Mouse (Mus musculus) E14TG2a.4 (cell line): ENCODE measurements at regions not wholly inside any gene's neighbourhood (a gene's known extent, or its start where the extent isn't known, plus 50 kb on each side); places are given as distances from the start of the nearest gene placed in this dataset.

Experiments
- H3K27me3 ChIP-seq: 2 replicates; pipeline ENCODE4 v1.6.1; 2014; ENCODE audit warnings: low read length, control low read depth; ENCODE audit not compliant: insufficient read depth
- H3K36me3 ChIP-seq: 2 replicates; pipeline ENCODE4 v1.6.1; 2014; ENCODE audit warnings: low read length, control low read depth; ENCODE audit not compliant: insufficient read depth
- H3K4me1 ChIP-seq: replicated peaks from 2 replicates; pipeline ENCODE4 v1.6.1; 2014; ENCODE audit warnings: low read depth, low read length, control low read depth
- H3K4me3 ChIP-seq: replicated peaks from 2 replicates; pipeline ENCODE4 v1.5.1; 2014; ENCODE audit warnings: mild to moderate bottlenecking, low read length
- H3K9me3 ChIP-seq: 2 replicates; pipeline ENCODE4 v1.6.1; 2014; ENCODE audit warnings: low read length, control low read depth
- CTCF ChIP-seq: conservative IDR thresholded peaks from 2 replicates; pipeline ENCODE4 v1.5.1; 2014; ENCODE audit warnings: low read length
- NANOG ChIP-seq: IDR thresholded peaks from 2 replicates; pipeline ENCODE4 v1.6.1; 2014; ENCODE audit warnings: borderline replicate concordance, low read length, mixed read lengths
- POU5F1 ChIP-seq: IDR thresholded peaks from 2 replicates; pipeline ENCODE4 v1.6.1; 2014; ENCODE audit warnings: low read length, borderline replicate concordance

DNA sequence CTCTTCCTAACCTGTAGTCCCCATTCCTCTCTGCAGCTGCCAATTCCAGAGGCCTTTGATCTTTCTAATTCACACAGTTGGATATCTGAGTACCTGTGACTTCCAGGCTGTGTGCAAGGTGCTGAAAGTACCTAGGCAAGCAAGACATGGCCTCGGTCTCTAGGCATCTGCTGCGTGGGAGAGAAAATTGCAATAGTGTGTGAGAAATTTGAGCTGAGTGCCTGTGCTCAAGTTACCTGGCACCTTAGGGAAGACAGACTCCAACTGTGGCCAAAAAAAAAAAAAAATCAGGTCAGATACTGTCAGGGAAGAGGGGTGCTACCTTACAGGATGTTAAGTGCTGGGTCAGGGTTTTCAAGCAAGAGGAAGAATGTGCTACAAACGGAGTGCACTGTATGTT lies 514.7 kb upstream of the Mgmt start:
- no peak for TF ChIP-seq CTCF
- no peak for TF ChIP-seq POU5F1
- no peak; the same call in 1 of the 2 replicates for TF ChIP-seq NANOG
- Histone ChIP-seq H3K9me3 (no peaks in the 10 kb centered on the region), H3K27me3 (peaks cover 26% of the 10 kb centered on the region; the same call in 1 of the 2 replicates), H3K4me3 (no peak overlapping the region), H3K36me3 (no peaks in the 10 kb centered on the region), H3K4me1 (no peaks in the 10 kb centered on the region)

- Histone ChIP-seq H3K4me1 (no peaks in the 10 kb centered on the region), H3K36me3 (no peaks in the 10 kb centered on the region), H3K27me3 (peaks cover 20% of the 10 kb centered on the region; the same call in 1 of the 2 replicates), H3K4me3 (no peak overlapping the region), H3K9me3 (no peaks in the 10 kb centered on the region)
- TF ChIP-seq POU5F1 = no peak
- no peak for TF ChIP-seq NANOG
- TF ChIP-seq CTCF = no peak
Observed at GRCm38 (mm10) chr7:136383296-136383695, 511.1 kb upstream of the Mgmt start.

DNA sequence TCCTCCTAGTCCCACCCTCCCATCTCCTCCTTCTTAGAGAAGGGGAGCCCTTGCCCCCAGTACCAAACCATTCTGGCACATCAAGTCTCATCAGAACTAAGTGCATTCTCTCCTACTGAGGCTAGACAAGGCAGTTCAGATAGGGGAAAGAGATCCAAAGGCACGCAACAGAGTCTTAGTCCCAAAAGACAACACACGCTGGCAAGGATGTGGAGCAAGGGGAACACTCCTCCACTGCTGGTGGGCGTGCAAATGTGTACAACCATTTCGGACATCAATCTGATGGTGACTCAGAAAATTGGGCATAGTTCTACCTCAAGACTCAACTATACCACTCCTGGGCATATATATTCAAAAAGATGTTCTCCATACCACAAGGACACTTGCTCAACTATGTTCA lies 506.7 kb upstream of the Mgmt start:
- Histone ChIP-seq H3K4me1 (no peaks in the 10 kb centered on the region), H3K9me3 (no peaks in the 10 kb centered on the region), H3K36me3 (no peaks in the 10 kb centered on the region), H3K27me3 (no peaks in the 10 kb centered on the region), H3K4me3 (no peak overlapping the region)
- TF ChIP-seq NANOG = no peak

DNA sequence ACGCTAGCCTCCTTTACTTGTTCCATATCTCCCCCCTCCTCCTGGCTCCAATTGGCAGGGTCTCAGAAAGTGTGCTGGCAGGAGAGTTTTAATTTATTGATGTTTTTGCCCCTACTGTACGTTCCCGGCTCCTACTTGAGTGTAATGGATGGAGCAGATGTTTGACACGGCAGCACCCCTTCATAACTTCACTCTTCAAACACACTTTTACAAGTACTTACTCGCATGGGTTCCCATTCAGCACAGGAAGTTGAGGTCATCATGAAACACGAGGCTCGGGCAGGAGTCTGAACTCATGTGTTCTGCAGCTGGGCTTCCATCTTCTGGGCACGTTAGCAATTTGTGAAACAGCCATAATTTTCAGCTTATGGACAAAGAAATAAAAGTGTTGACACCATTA lies 504.3 kb upstream of the Mgmt start:
- no peaks in the 10 kb centered on the region for H3K36me3 ChIP-seq
- no peaks in the 10 kb centered on the region for H3K9me3 ChIP-seq
- no peak overlapping the region for H3K4me3 ChIP-seq
- no peak for TF ChIP-seq POU5F1
- no peak for TF ChIP-seq CTCF
- no peak for TF ChIP-seq NANOG
- H3K4me1 ChIP-seq = no peaks in the 10 kb centered on the region
- H3K27me3 ChIP-seq = no peaks in the 10 kb centered on the region

GRCm38 (mm10) chr7:136393454-136393853 lies 501.0 kb upstream of the Mgmt start:
- Histone ChIP-seq H3K36me3 (no peaks in the 10 kb centered on the region), H3K4me1 (no peaks in the 10 kb centered on the region)
- TF ChIP-seq CTCF (no peak), POU5F1 (no peak), NANOG (no peak)

DNA sequence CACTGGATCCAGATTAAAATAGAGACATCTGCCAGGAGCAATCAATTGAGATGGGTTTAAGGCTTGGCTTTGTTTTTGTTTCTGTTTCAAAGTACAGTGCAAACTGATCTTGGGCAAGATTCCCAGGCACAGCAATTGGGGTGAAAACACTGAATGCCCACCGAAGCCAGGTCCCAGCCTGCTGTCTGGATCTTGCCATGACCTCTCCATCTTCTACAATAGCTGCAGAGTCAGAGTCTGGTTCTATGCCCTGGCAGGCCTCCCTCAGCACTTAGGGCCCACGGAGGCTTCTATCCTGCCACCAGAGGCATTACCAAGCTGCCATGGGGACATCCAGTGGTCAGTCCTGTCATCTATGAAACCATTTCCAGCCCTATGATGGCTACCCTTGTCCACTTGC lies 498.6 kb upstream of the Mgmt start:
- no peaks in the 10 kb centered on the region for H3K36me3 ChIP-seq
- no peak for TF ChIP-seq CTCF
- no peak for TF ChIP-seq POU5F1
- no peak for TF ChIP-seq NANOG
- H3K9me3 ChIP-seq = no peaks in the 10 kb centered on the region

More at GRCm38 (mm10) chr7:136393454-136393853, 501.0 kb upstream of the Mgmt start:
- Histone ChIP-seq H3K9me3 (no peaks in the 10 kb centered on the region), H3K27me3 (no peaks in the 10 kb centered on the region), H3K4me3 (no peak overlapping the region)

GRCm38 (mm10) chr7:136397101-136397500 lies 497.3 kb upstream of the Mgmt start:
- no peak for TF ChIP-seq CTCF
- TF ChIP-seq POU5F1 = no peak
- TF ChIP-seq NANOG = no peak
- H3K36me3 ChIP-seq = no peaks in the 10 kb centered on the region
- no peaks in the 10 kb centered on the region for H3K9me3 ChIP-seq
- H3K4me1 ChIP-seq = no peaks in the 10 kb centered on the region
- H3K4me3 ChIP-seq = no peak overlapping the region
- no peaks in the 10 kb centered on the region for H3K27me3 ChIP-seq

More for the DNA sequence above, 498.6 kb upstream of the Mgmt start:
- no peaks in the 10 kb centered on the region for H3K4me1 ChIP-seq
- no peaks in the 10 kb centered on the region for H3K27me3 ChIP-seq
- no peak overlapping the region for H3K4me3 ChIP-seq

DNA sequence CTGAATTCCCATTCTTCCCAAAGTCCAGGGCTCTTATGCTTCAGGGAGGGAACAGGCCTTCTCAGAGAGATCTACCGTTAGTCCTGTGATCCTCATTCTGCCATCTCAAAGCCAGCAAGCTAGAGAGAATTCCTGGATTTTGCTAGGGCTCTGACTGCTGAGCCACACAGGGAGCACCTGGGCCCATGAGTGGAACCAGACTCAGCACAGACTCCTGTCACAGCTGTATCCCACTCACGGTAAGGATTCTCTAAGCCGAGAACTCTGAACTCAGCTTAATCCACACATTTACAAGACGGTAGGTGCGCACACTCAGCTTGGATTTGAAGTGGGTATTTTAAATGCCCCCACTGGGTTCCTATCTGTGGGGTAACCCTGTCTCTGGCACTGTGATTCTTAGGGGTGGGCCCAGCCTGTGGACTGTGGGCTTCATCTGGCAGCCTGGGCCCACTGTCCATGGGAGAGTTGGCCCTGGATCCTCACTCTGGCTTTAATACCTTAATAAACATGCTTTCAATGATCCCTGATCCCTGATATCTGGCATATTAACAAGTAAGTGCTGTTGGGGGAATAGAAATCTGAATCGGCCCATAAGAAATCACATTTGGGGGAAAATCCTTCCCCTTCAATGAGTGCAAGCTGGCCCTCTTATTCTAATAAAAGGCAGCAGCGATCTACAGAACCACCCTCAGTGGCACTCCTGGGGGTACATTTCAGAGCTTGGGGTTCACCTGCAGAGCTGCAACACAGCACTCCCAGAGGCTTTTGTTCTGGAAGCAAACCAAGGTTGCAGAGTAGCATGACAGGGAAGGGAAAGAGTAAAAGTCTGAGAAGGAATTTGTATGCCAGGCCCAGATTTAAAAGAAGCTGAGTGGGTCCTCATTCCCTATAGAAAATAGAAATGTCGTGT lies 491.5 kb upstream of the Mgmt start:
- H3K4me3 ChIP-seq = no peak overlapping the region
- H3K9me3 ChIP-seq = no peaks in the 10 kb centered on the region
- no peaks in the 10 kb centered on the region for H3K4me1 ChIP-seq
- no peaks in the 10 kb centered on the region for H3K36me3 ChIP-seq
- TF ChIP-seq CTCF (no peak), POU5F1 (no peak), NANOG (no peak)
- no peaks in the 10 kb centered on the region for H3K27me3 ChIP-seq

DNA sequence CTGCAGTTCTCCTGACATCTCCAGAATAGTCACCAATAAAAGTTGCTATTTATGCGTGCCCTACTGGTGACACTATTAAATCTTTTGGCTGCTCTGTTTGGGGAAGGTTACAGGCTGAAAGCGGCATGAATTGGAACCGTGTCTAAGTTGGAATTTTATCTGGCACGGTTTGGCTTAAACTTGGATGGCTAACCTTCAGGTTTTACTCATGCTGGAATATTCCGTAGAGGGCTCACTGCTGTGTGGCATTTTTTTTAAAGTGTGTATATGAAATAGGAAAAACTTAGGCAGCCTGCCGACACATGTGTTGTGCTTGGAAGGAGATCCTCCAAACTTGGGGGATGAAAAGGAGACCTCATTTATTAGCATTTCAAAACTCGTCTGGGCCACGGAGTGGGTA lies 489.0 kb upstream of the Mgmt start:
- Histone ChIP-seq H3K9me3 (no peaks in the 10 kb centered on the region), H3K36me3 (no peaks in the 10 kb centered on the region), H3K27me3 (no peaks in the 10 kb centered on the region; the same call in 1 of the 2 replicates), H3K4me3 (no peak overlapping the region), H3K4me1 (no peaks in the 10 kb centered on the region)
- TF ChIP-seq CTCF (no peak), POU5F1 (no peak), NANOG (no peak)
